Mouse (Mus musculus) embryonic facial prominence, embryonic 15.5 days (tissue): ENCODE measurements around the gene Utp4. TPM values are rescaled to one million over a fixed set of nuclear protein-coding genes. Genes with fewer than 3 reads are reported as not detected.
"Not testable (repeated sequence)": the region's sequence is repeated elsewhere in the genome, so short reads cannot be mapped to it uniquely, and the experiment has no call there.

ENCODE experiments used
- ATAC-seq: fragments of 200-750 bp; cut with Nextera tagmentation; 2 replicates; pipeline ENCODE4 v1.8.0; 2017; ENCODE audit warnings: low read depth, moderate TSS enrichment; ENCODE audit not compliant: insufficient number of reproducible peaks, low FRiP score, low TSS enrichment
- H3K27ac ChIP-seq: fragments of 300-500 bp; sonication (generic); replicated peaks from 2 replicates; pipeline ENCODE4 v1.5.1; 2015; ENCODE audit warnings: mild to moderate bottlenecking, inconsistent platforms
- H3K27me3 ChIP-seq: fragments of 300-500 bp; sonication (generic); 2 replicates; pipeline ENCODE4 v1.6.1; 2015; ENCODE audit warnings: inconsistent platforms
- H3K36me3 ChIP-seq: fragments of 300-500 bp; sonication (generic); 2 replicates; pipeline ENCODE4 v1.6.1; 2015; ENCODE audit warnings: mild to moderate bottlenecking, inconsistent platforms
- H3K4me1 ChIP-seq: fragments of 300-500 bp; sonication (generic); 2 replicates; pipeline ENCODE4 v1.6.1; 2015; ENCODE audit warnings: inconsistent platforms
- H3K4me2 ChIP-seq: fragments of 300-500 bp; sonication (generic); replicated peaks from 2 replicates; pipeline ENCODE4 v1.6.1; 2015; ENCODE audit warnings: mild to moderate bottlenecking, inconsistent platforms
- H3K4me3 ChIP-seq: fragments of 300-500 bp; sonication (generic); replicated peaks from 2 replicates; pipeline ENCODE4 v1.5.1; 2015; ENCODE audit warnings: mild to moderate bottlenecking, inconsistent platforms
- H3K9ac ChIP-seq: fragments of 300-500 bp; sonication (generic); 2 replicates; pipeline ENCODE4 v1.6.1; 2015; ENCODE audit warnings: inconsistent platforms
- H3K9me3 ChIP-seq: fragments of 300-500 bp; sonication (generic); replicated peaks from 2 replicates; pipeline ENCODE4 v1.6.1; 2016; ENCODE audit warnings: inconsistent platforms
- WGBS: fragments of 180-500 bp; shearing (Covaris S2); methylation state at CpG from one replicate; pipeline ENCODE4 v1.1.7; 2015; 5-methylcytosine and 5-hydroxymethylcytosine counted together
- polyA plus RNA-seq: library from polyadenylated mRNA; unstranded; fragments of >200 nt; fragmentation: Nextera tagmentation; extraction: Ambion mirVana; gene quantifications from 2 replicates; pipeline ENCODE4 v1.2.1, GENCODE M21; 2015

Gene Utp4
- polyA plus RNA-seq, 1 experiment from 2014 or later: 60.5 TPM

- Histone ChIP-seq H3K27me3 (no peaks in the 10 kb centered on the region), H3K9me3 (no peaks in the 10 kb centered on the region), H3K36me3 (peaks cover 85% of the 10 kb centered on the region), H3K4me2 (no peak overlapping the region), H3K4me3 (no peak overlapping the region), H3K4me1 (no peaks in the 10 kb centered on the region), H3K27ac (no peak overlapping the region), H3K9ac (no peak overlapping the region; the same call in 1 of the 2 replicates)
- 92% methylated on average over 6 of the region's 6 CpGs for WGBS
- no peak for ATAC-seq
These were observed 13.2 kb downstream of the Utp4 start for GRCm38 (mm10) chr8:106906635-106907034.

GRCm38 (mm10) chr8:106907450-106907849 is 14.0 kb downstream of the Utp4 start:
- H3K4me2 ChIP-seq: no peak overlapping the region
- H3K27ac ChIP-seq: no peak overlapping the region
- H3K4me1 ChIP-seq: no peaks in the 10 kb centered on the region
- H3K9ac ChIP-seq: no peak overlapping the region
- H3K9me3 ChIP-seq: no peaks in the 10 kb centered on the region
- H3K36me3 ChIP-seq: peaks cover 84% of the 10 kb centered on the region
- H3K27me3 ChIP-seq: no peaks in the 10 kb centered on the region
- no peak for ATAC-seq
- no peak overlapping the region for H3K4me3 ChIP-seq
- 86% methylated on average over 6 of the region's 6 CpGs for WGBS

GRCm38 (mm10) chr8:106908291-106908690 is 14.9 kb downstream of the Utp4 start:
- Histone ChIP-seq H3K27ac (no peak overlapping the region), H3K9me3 (no peaks in the 10 kb centered on the region), H3K36me3 (peaks cover 81% of the 10 kb centered on the region), H3K4me3 (no peak overlapping the region), H3K4me2 (no peak overlapping the region), H3K9ac (no peak overlapping the region), H3K27me3 (no peaks in the 10 kb centered on the region), H3K4me1 (no peaks in the 10 kb centered on the region)
- no peak for ATAC-seq
- WGBS: 72% methylated on average over 7 of the region's 7 CpGs

- no peaks in the 10 kb centered on the region for H3K9me3 ChIP-seq
- no peak overlapping the region for H3K27ac ChIP-seq
- no peaks in the 10 kb centered on the region for H3K27me3 ChIP-seq
- no peak overlapping the region for H3K4me3 ChIP-seq
- H3K4me1 ChIP-seq: no peaks in the 10 kb centered on the region
- ATAC-seq: no peak
- no peak overlapping the region for H3K9ac ChIP-seq
- H3K36me3 ChIP-seq: peaks cover 78% of the 10 kb centered on the region
- no peak overlapping the region for H3K4me2 ChIP-seq
- WGBS: 93% methylated on average over 10 of the region's 10 CpGs
These were observed 20.2 kb downstream of the Utp4 start for GRCm38 (mm10) chr8:106913631-106914030.

- H3K4me1 ChIP-seq: 0 out of 2 replicates have a peak, but pooled peaks cover 3% of the 10 kb centered on the region
- H3K9ac ChIP-seq: no peak overlapping the region
- H3K9me3 ChIP-seq: no peaks in the 10 kb centered on the region
- H3K36me3 ChIP-seq: peaks cover 78% of the 10 kb centered on the region
- H3K4me3 ChIP-seq: no peak overlapping the region
- H3K27ac ChIP-seq: no peak overlapping the region
- no peak overlapping the region for H3K4me2 ChIP-seq
- no peak for ATAC-seq
- no peaks in the 10 kb centered on the region for H3K27me3 ChIP-seq
- WGBS: 83% methylated on average over 8 of the region's 8 CpGs
These were observed 26.4 kb downstream of the Utp4 start for GRCm38 (mm10) chr8:106919721-106920394.

- 95% methylated on average over 5 of the region's 5 CpGs for WGBS
- no peak overlapping the region for H3K9ac ChIP-seq
- H3K27me3 ChIP-seq: no peaks in the 10 kb centered on the region
- H3K36me3 ChIP-seq: peaks cover 73% of the 10 kb centered on the region
- H3K4me2 ChIP-seq: no peak overlapping the region
- ATAC-seq: no peak
- H3K9me3 ChIP-seq: no peaks in the 10 kb centered on the region
- H3K4me3 ChIP-seq: no peak overlapping the region
- 0 out of 2 replicates have a peak, but pooled peaks cover 4% of the 10 kb centered on the region for H3K4me1 ChIP-seq
- no peak overlapping the region for H3K27ac ChIP-seq
These were observed 26.9 kb downstream of the Utp4 start for GRCm38 (mm10) chr8:106920395-106920741.

GRCm38 (mm10) chr8:106924057-106924456 is 30.6 kb downstream of the Utp4 start:
- H3K9ac ChIP-seq: no peak overlapping the region
- no peak overlapping the region for H3K4me3 ChIP-seq
- no peak for ATAC-seq
- 0 out of 2 replicates have a peak, but pooled peaks cover 7% of the 10 kb centered on the region for H3K4me1 ChIP-seq
- peak overlapping the region; percentile 70; the same call in 1 of the 2 replicates for H3K27ac ChIP-seq
- H3K36me3 ChIP-seq: peaks cover 36% of the 10 kb centered on the region
- WGBS: 82% methylated on average over 4 of the region's 4 CpGs
- no peaks in the 10 kb centered on the region for H3K9me3 ChIP-seq
- no peak overlapping the region for H3K4me2 ChIP-seq
- H3K27me3 ChIP-seq: no peaks in the 10 kb centered on the region

GRCm38 (mm10) chr8:106924904-106925349 is 31.5 kb downstream of the Utp4 start:
- H3K27me3 ChIP-seq: no peaks in the 10 kb centered on the region
- no peak overlapping the region for H3K4me3 ChIP-seq
- peaks cover 16% of the 10 kb centered on the region for H3K4me1 ChIP-seq
- no peaks in the 10 kb centered on the region for H3K9me3 ChIP-seq
- H3K9ac ChIP-seq: no peak overlapping the region
- H3K27ac ChIP-seq: peak overlapping the region; percentile 70
- H3K4me2 ChIP-seq: no peak overlapping the region
- peaks cover 27% of the 10 kb centered on the region for H3K36me3 ChIP-seq
- WGBS: 43% methylated on average over 8 of the region's 8 CpGs
- ATAC-seq: no peak

GRCm38 (mm10) chr8:106925446-106925845 is 32.0 kb downstream of the Utp4 start:
- H3K36me3 ChIP-seq: peaks cover 23% of the 10 kb centered on the region
- no peaks in the 10 kb centered on the region for H3K9me3 ChIP-seq
- ATAC-seq: no peak
- 83% methylated on average over 4 of the region's 4 CpGs for WGBS
- H3K27me3 ChIP-seq: no peaks in the 10 kb centered on the region
- H3K4me3 ChIP-seq: no peak overlapping the region
- H3K9ac ChIP-seq: no peak overlapping the region
- H3K27ac ChIP-seq: peak overlapping the region; percentile 76; the same call in 1 of the 2 replicates
- no peak overlapping the region for H3K4me2 ChIP-seq
- peaks cover 18% of the 10 kb centered on the region for H3K4me1 ChIP-seq

GRCm38 (mm10) chr8:106927247-106927646 is 33.8 kb downstream of the Utp4 start:
- no peak for ATAC-seq
- peaks cover 13% of the 10 kb centered on the region for H3K36me3 ChIP-seq

GRCm38 (mm10) chr8:106928182-106928581 is 34.7 kb downstream of the Utp4 start:
- not testable (repeated sequence) for H3K27ac ChIP-seq, H3K9ac ChIP-seq, H3K27me3 ChIP-seq, H3K9me3 ChIP-seq, ATAC-seq, H3K36me3 ChIP-seq, H3K4me2 ChIP-seq, H3K4me3 ChIP-seq
- 92% methylated on average over 11 of the region's 11 CpGs for WGBS
- H3K4me1 ChIP-seq: peaks cover 35% of the 10 kb centered on the region

More at GRCm38 (mm10) chr8:106927247-106927646, 33.8 kb downstream of the Utp4 start:
- H3K9ac ChIP-seq: no peak overlapping the region
- no peak overlapping the region for H3K4me2 ChIP-seq
- 60% methylated on average over 4 of the region's 4 CpGs for whole genome bisulfite sequencing
- no peaks in the 10 kb centered on the region for H3K9me3 ChIP-seq
- H3K4me1 ChIP-seq: peaks cover 27% of the 10 kb centered on the region
- H3K27ac ChIP-seq: no peak overlapping the region
- H3K4me3 ChIP-seq: no peak overlapping the region
- H3K27me3 ChIP-seq: no peaks in the 10 kb centered on the region
